Mouse (Mus musculus) cerebral cortex, adult 2 months (tissue): Measurements from ENCODE around the gene Vezf1.

Source experiments
- WGBS: fragments of 180-500 bp; shearing (Covaris S2); methylation state at CpG from one replicate; pipeline ENCODE4 v1.1.7; 2018; 5-methylcytosine and 5-hydroxymethylcytosine counted together

Vezf1 gene

GRCm38 (mm10) chr11:88128461-88128860 is 60.4 kb downstream of the Vezf1 start:
- WGBS: 98% methylated on average over 9 of the region's 9 CpGs

- 88% methylated on average over 3 of the region's 3 CpGs for WGBS
Observed at GRCm38 (mm10) chr11:88129281-88129680, 61.2 kb downstream of the Vezf1 start.

- WGBS: 80% methylated on average over 10 of the region's 10 CpGs
Observed at GRCm38 (mm10) chr11:88129935-88130334, 61.9 kb downstream of the Vezf1 start.

- WGBS: 45% methylated on average over 8 of the region's 8 CpGs
Observed at GRCm38 (mm10) chr11:88131847-88132246, 63.8 kb downstream of the Vezf1 start.
